16 mouse cellular contexts compared by ENCODE assay signal in genomic region chr17:34559895-34560294, GRCm38 (mm10). TPM values are rescaled to one million over a fixed set of nuclear protein-coding genes. Genes with fewer than 3 reads are reported as not detected.
DNase-seq lines count a peak whose midpoint lies in the region; ATAC-seq and TF ChIP-seq lines count a peak whose summit lies in the region.
"Had no signal": no experiment of that assay in that cellular context is flagged by ENCODE, and none has a peak within 500 bp of the region (broad histone marks: within the 10 kb centered on the region; RNA-seq: fewer than 3 reads in every experiment).

No protein-coding gene starts in this region.

- no peak overlapping the region for H3K9ac ChIP-seq in lung, postnatal 0 days (replicated peaks; ENCODE audit: low read depth)
- H3K9ac ChIP-seq in liver, embryonic 15.5 days: no peak overlapping the region
- no peak overlapping the region for H3K9ac ChIP-seq in neural tube, embryonic 15.5 days (replicated peaks)

- ATAC-seq in lung, postnatal 0 days: no peak
- ATAC-seq in liver, embryonic 15.5 days (ENCODE audit: insufficient read depth): peak; percentile 19; the same call in 1 of the 2 replicates
- no peak for ATAC-seq in neural tube, embryonic 15.5 days (ENCODE audit: low FRiP score)

- H3K4me2 ChIP-seq in lung, postnatal 0 days (replicated peaks; ENCODE audit: low read depth, low read length): no peak overlapping the region
- no peak overlapping the region for H3K4me2 ChIP-seq in liver, embryonic 15.5 days
- H3K4me2 ChIP-seq in neural tube, embryonic 15.5 days: no peak overlapping the region

- no peaks in the 10 kb centered on the region for H3K36me3 ChIP-seq in lung, postnatal 0 days (ENCODE audit: insufficient read depth, low read length)
- H3K36me3 ChIP-seq in liver, embryonic 15.5 days (replicated peaks): no peaks in the 10 kb centered on the region
- no peaks in the 10 kb centered on the region for H3K36me3 ChIP-seq in neural tube, embryonic 15.5 days

- WGBS in lung, postnatal 0 days: 28% methylated on average over 15 of the region's 15 CpGs
- WGBS in bone marrow, adult 2 months: 39% methylated on average over 15 of the region's 15 CpGs
- WGBS in liver, embryonic 15.5 days (ENCODE audit: insufficient replicate concordance): 23% methylated on average over 15 of the region's 15 CpGs
- 28% methylated on average over 15 of the region's 15 CpGs for WGBS in neural tube, embryonic 15.5 days

- no peak for TF ChIP-seq POLR2A in bone marrow, adult 2 months (IDR thresholded peaks at IDR 0.05; ENCODE audit: borderline replicate concordance, control insufficient read depth, low read depth, low read length)

- TF ChIP-seq CTCF in lung, postnatal 0 days (IDR thresholded peaks at IDR 0.05): peak; percentile 45
- TF ChIP-seq CTCF in bone marrow, adult 2 months (IDR thresholded peaks at IDR 0.05; ENCODE audit: control insufficient read depth, insufficient read depth, low read length): peak; percentile 42; the same call in 1 of the 2 replicates

- no peak overlapping the region for H3K4me3 ChIP-seq in lung, postnatal 0 days (ENCODE audit: low read depth, low read length)
- H3K4me3 ChIP-seq in bone marrow, adult 2 months (replicated peaks; ENCODE audit: control insufficient read depth, low read depth, low read length): no peak overlapping the region
- H3K4me3 ChIP-seq in liver, embryonic 15.5 days (replicated peaks): no peak overlapping the region
- H3K4me3 ChIP-seq in neural tube, embryonic 15.5 days (replicated peaks): no peak overlapping the region
- H3K4me3 ChIP-seq: myocyte had no signal

- no peaks in the 10 kb centered on the region for H3K9me3 ChIP-seq in lung, postnatal 0 days (ENCODE audit: low read length)
- H3K9me3 ChIP-seq in liver, embryonic 15.5 days (replicated peaks): no peaks in the 10 kb centered on the region
- no peaks in the 10 kb centered on the region for H3K9me3 ChIP-seq in neural tube, embryonic 15.5 days (replicated peaks)

- intact Hi-C loops in left cerebral cortex, postnatal 36 days (cut with DNase I): loop anchor here (5.0 kb wide), 1 partner anchor 118 kb away; no protein-coding TSS in a partner anchor

- H3K27ac ChIP-seq in lung, postnatal 0 days (ENCODE audit: low read length): peak overlapping the region; percentile 22; the same call in 1 of the 2 replicates
- H3K27ac ChIP-seq in bone marrow, adult 2 months (ENCODE audit: control insufficient read depth, insufficient read depth, low read depth, low read length, poor library complexity): no peak overlapping the region
- no peak overlapping the region for H3K27ac ChIP-seq in liver, embryonic 15.5 days (replicated peaks)
- H3K27ac ChIP-seq in neural tube, embryonic 15.5 days (replicated peaks): no peak overlapping the region

- TF ChIP-seq EP300 in lung, postnatal 0 days (IDR thresholded peaks at IDR 0.05): no peak

- H3K4me1 ChIP-seq in lung, postnatal 0 days (ENCODE audit: insufficient read depth, low read depth, low read length): no peaks in the 10 kb centered on the region
- H3K4me1 ChIP-seq in bone marrow, adult 2 months (ENCODE audit: control insufficient read depth, insufficient read depth, low read length): peaks cover 4% of the 10 kb centered on the region
- peaks cover 18% of the 10 kb centered on the region for H3K4me1 ChIP-seq in liver, embryonic 15.5 days (replicated peaks)
- 0 out of 2 replicates have a peak, but pooled peaks cover 5% of the 10 kb centered on the region for H3K4me1 ChIP-seq in neural tube, embryonic 15.5 days

- DNase-seq in lung, postnatal 0 days (ENCODE audit: low spot score): no peak
- DNase-seq in lung, postnatal 36 days: no peak
- no peak for DNase-seq in cerebellum, adult 9-10 months
- no peak for DNase-seq in left cerebral cortex, postnatal 36 days (ENCODE audit: low spot score in 2 of 2)
- DNase-seq: cerebellum, adult 9-11 months; kidney, postnatal 36 days; lung, adult 2 months; thymus, adult 18-20 months had no signal

- H3K27me3 ChIP-seq in lung, postnatal 0 days (replicated peaks; ENCODE audit: insufficient read depth, low read length): no peaks in the 10 kb centered on the region
- H3K27me3 ChIP-seq in liver, embryonic 15.5 days: peaks cover 18% of the 10 kb centered on the region; the same call in 1 of the 2 replicates
- H3K27me3 ChIP-seq in neural tube, embryonic 15.5 days (replicated peaks): no peaks in the 10 kb centered on the region

RNA-seq across cellular contexts. Expression of gene Notch4, which starts 4.2 kb away (rescaled TPM):
- polyA plus RNA-seq in lung, postnatal 0 days (2015; fragmentation: Nextera tagmentation; extraction: Ambion mirVana): 21.1 and 24.8 TPM in 2 replicates
- polyA plus RNA-seq in bone marrow, adult 2 months (2011; ENCODE audit: insufficient read depth, insufficient read length, low replicate concordance, missing spikeins): 1.0 and 7.5 TPM in 2 replicates
- 0.64 and 0.75 TPM in 2 replicates for polyA plus RNA-seq in liver, embryonic 15.5 days (2015; fragmentation: Nextera tagmentation; extraction: Ambion mirVana)
- 8.0 and 8.5 TPM in 2 replicates for polyA plus RNA-seq in neural tube, embryonic 15.5 days (2015; fragmentation: Nextera tagmentation; extraction: Ambion mirVana)
- total RNA-seq in left cerebral cortex, postnatal 36 days (2021): 10 to 100 TPM; 11.3 to 16.1 TPM

RNA-seq across cellular contexts. Expression of gene Gpsm3, which starts 29.7 kb away (rescaled TPM):
- polyA plus RNA-seq in lung, postnatal 0 days (2015; fragmentation: Nextera tagmentation; extraction: Ambion mirVana): 34.7 and 41.0 TPM in 2 replicates
- 85.2 and 156 TPM in 2 replicates for polyA plus RNA-seq in bone marrow, adult 2 months (2011; ENCODE audit: insufficient read depth, insufficient read length, low replicate concordance, missing spikeins)
- 14.9 and 17.6 TPM in 2 replicates for polyA plus RNA-seq in liver, embryonic 15.5 days (2015; fragmentation: Nextera tagmentation; extraction: Ambion mirVana)
- polyA plus RNA-seq in neural tube, embryonic 15.5 days (2015; fragmentation: Nextera tagmentation; extraction: Ambion mirVana): 3.8 and 14.5 TPM in 2 replicates
- 1 to 10 TPM; 2.6 to 2.9 TPM for total RNA-seq in left cerebral cortex, postnatal 36 days (2021)

RNA-seq across cellular contexts. Expression of gene Pbx2, which starts 31.2 kb away (rescaled TPM):
- 15.0 and 15.6 TPM in 2 replicates for polyA plus RNA-seq in lung, postnatal 0 days (2015; fragmentation: Nextera tagmentation; extraction: Ambion mirVana)
- 50.3 and 95.1 TPM in 2 replicates for polyA plus RNA-seq in bone marrow, adult 2 months (2011; ENCODE audit: insufficient read depth, insufficient read length, low replicate concordance, missing spikeins)
- 2.4 and 2.8 TPM in 2 replicates for polyA plus RNA-seq in liver, embryonic 15.5 days (2015; fragmentation: Nextera tagmentation; extraction: Ambion mirVana)
- 8.2 and 10.3 TPM in 2 replicates for polyA plus RNA-seq in neural tube, embryonic 15.5 days (2015; fragmentation: Nextera tagmentation; extraction: Ambion mirVana)
- 10 to 100 TPM; 53.2 to 58.4 TPM for total RNA-seq in left cerebral cortex, postnatal 36 days (2021)

RNA-seq across cellular contexts. Expression of gene Ager, which starts 37.8 kb away (rescaled TPM):
- 3,782 and 4,046 TPM in 2 replicates for polyA plus RNA-seq in lung, postnatal 0 days (2015; fragmentation: Nextera tagmentation; extraction: Ambion mirVana)
- polyA plus RNA-seq in bone marrow, adult 2 months (2011; ENCODE audit: insufficient read depth, insufficient read length, low replicate concordance, missing spikeins): 12.2 and 16.3 TPM in 2 replicates
- polyA plus RNA-seq in liver, embryonic 15.5 days (2015; fragmentation: Nextera tagmentation; extraction: Ambion mirVana): 0.70 and 0.88 TPM in 2 replicates
- 1.0 and 1.4 TPM in 2 replicates for polyA plus RNA-seq in neural tube, embryonic 15.5 days (2015; fragmentation: Nextera tagmentation; extraction: Ambion mirVana)
- under 1 TPM; 0.30 to 0.75 TPM for total RNA-seq in left cerebral cortex, postnatal 36 days (2021)

RNA-seq across cellular contexts. Expression of gene Btnl6, which starts 42.7 kb away (rescaled TPM):
- polyA plus RNA-seq in lung, postnatal 0 days (2015; fragmentation: Nextera tagmentation; extraction: Ambion mirVana): 0.11 TPM in 1 of 2 replicates, not detected in the other
- polyA plus RNA-seq in bone marrow, adult 2 months (2011; ENCODE audit: insufficient read depth, insufficient read length, low replicate concordance, missing spikeins): 1.9 TPM in 1 of 2 replicates, not detected in the other
- not detected in 2 replicates for polyA plus RNA-seq in liver, embryonic 15.5 days (2015; fragmentation: Nextera tagmentation; extraction: Ambion mirVana)
- not detected in 2 replicates for polyA plus RNA-seq in neural tube, embryonic 15.5 days (2015; fragmentation: Nextera tagmentation; extraction: Ambion mirVana)
- total RNA-seq in left cerebral cortex, postnatal 36 days (2021): not detected
- total RNA-seq: CH12.LX; granulocyte monocyte progenitor cell, adult 5-6 weeks; left cerebral cortex, postnatal 14 days had no signal
- polyA plus RNA-seq: frontal cortex, adult 2 months; lung, adult 2 months; myocyte had no signal
